9 mouse cellular contexts compared by ENCODE assay signal in genomic region chr4:103006943-103007418, GRCm38 (mm10). TPM values are rescaled to one million over a fixed set of nuclear protein-coding genes. Genes with fewer than 3 reads are reported as not detected.
DNase-seq lines count a peak whose midpoint lies in the region; ATAC-seq lines count a peak whose summit lies in the region.
"Had no signal": no experiment of that assay in that cellular context is flagged by ENCODE, and none has a peak within 500 bp of the region (broad histone marks: within the 10 kb centered on the region; RNA-seq: fewer than 3 reads in every experiment).

No protein-coding gene starts in this region.

- peak; percentile 88 for ATAC-seq in megakaryocyte progenitor cell, adult 5-6 weeks (replicated peaks; ENCODE audit: poor library complexity)

- intact Hi-C loops in heart, postnatal 10 days (cut with DNase I), result no loop called here

- peak; percentile 21 for DNase-seq in kidney, postnatal 10 days
- DNase-seq in kidney, adult 11 months, result no peak
- peak; percentile 72 for DNase-seq in Muller cell, postnatal 12 days (ENCODE audit: inconsistent ontology term)
- DNase-seq in fibroblast of lung, adult 2 months (ENCODE audit: low read depth), result peak; percentile 16
- DNase-seq in heart, postnatal 10 days, result no peak
- no peak for DNase-seq in left cerebral cortex, adult 9 months (ENCODE audit: low spot score in 2 of 2)
- no peak for DNase-seq in thymus, postnatal 4 days
- DNase-seq: heart, postnatal 36 days had no signal

RNA-seq across cellular contexts. Expression of gene Insl5, which starts 19.7 kb away (rescaled TPM):
- total RNA-seq in megakaryocyte progenitor cell, adult 5-6 weeks (2015), result not detected in 2 replicates
- not detected in 2 replicates for total RNA-seq in megakaryocyte progenitor cell, adult 5-6 weeks (2017)
- total RNA-seq in heart, postnatal 10 days (2021), result not detected
- total RNA-seq: heart, postnatal 36 days had no signal

RNA-seq across cellular contexts. Expression of gene Tctex1d1, which starts 28.6 kb away (rescaled TPM):
- total RNA-seq in megakaryocyte progenitor cell, adult 5-6 weeks (2015), result 16.7 and 17.0 TPM in 2 replicates
- total RNA-seq in megakaryocyte progenitor cell, adult 5-6 weeks (2017), result 10.2 and 15.9 TPM in 2 replicates
- under 1 TPM in 1 of 2 experiments, not detected in 1; 0.41 TPM for total RNA-seq in heart, postnatal 10 days (2021)
- total RNA-seq: heart, postnatal 36 days had no signal

Comparison
In these comparisons a context has a peak if more than half of its experiments do, and no peak if none do; other contexts are left out.
1. DNase-seq: peak in kidney, postnatal 10 days (single experiment), Muller cell, postnatal 12 days (single experiment) and fibroblast of lung, adult 2 months (single experiment); none in kidney, adult 11 months (single experiment), heart, postnatal 10 days (0 of 2), left cerebral cortex, adult 9 months (0 of 2) and thymus, postnatal 4 days (single experiment).
2. RNA of gene Tctex1d1, which starts 28.6 kb away (total RNA-seq): 10.2 to 17.0 TPM in megakaryocyte progenitor cell, adult 5-6 weeks; 0.41 TPM in heart, postnatal 10 days; every median in the first group is over 4 times any median in the second.